Mouse (Mus musculus) bone marrow macrophage, adult 2 months (primary cell): ENCODE measurements at regions not wholly inside any gene's neighbourhood (a gene's known extent, or its start where the extent isn't known, plus 50 kb on each side); places are given as distances from the start of the nearest gene placed in this dataset.
"Not testable (repeated sequence)": the region's sequence is repeated elsewhere in the genome, so short reads cannot be mapped to it uniquely, and the experiment has no call there.

ENCODE experiments used
- H3K27ac ChIP-seq: 2 replicates; pipeline ENCODE4 v1.5.1; 2012; ENCODE audit warnings: low read depth, low read length; ENCODE audit not compliant: insufficient read depth
- H3K4me1 ChIP-seq: 2 replicates; pipeline ENCODE4 v1.6.1; 2012; ENCODE audit warnings: low read length; ENCODE audit not compliant: control insufficient read depth, insufficient read depth
- H3K4me3 ChIP-seq: 2 replicates; pipeline ENCODE4 v1.5.1; 2012; ENCODE audit warnings: mild to moderate bottlenecking, low read length, moderate library complexity; ENCODE audit not compliant: insufficient read depth
- CTCF ChIP-seq: IDR thresholded peaks from 2 replicates; pipeline ENCODE4 v1.5.1; 2012; ENCODE audit warnings: low read depth, mild to moderate bottlenecking, low read length, moderate library complexity
- POLR2A ChIP-seq: IDR thresholded peaks from 2 replicates; pipeline ENCODE4 v1.6.1; 2012; ENCODE audit warnings: mild to moderate bottlenecking, low read depth, low read length, borderline replicate concordance

GRCm38 (mm10) chr15:60333573-60334306 lies 317.3 kb upstream of the 4933412E24Rik start:
- H3K4me1 ChIP-seq = no peaks in the 10 kb centered on the region
- no peak overlapping the region for H3K4me3 ChIP-seq
- TF ChIP-seq CTCF (no peak), POLR2A (no peak)

GRCm38 (mm10) chr15:60317577-60317976 lies 301.2 kb upstream of the 4933412E24Rik start:
- no peaks in the 10 kb centered on the region for H3K4me1 ChIP-seq
- TF ChIP-seq POLR2A (no peak), CTCF (no peak)
- no peak overlapping the region for H3K4me3 ChIP-seq
- no peak overlapping the region for H3K27ac ChIP-seq

More at GRCm38 (mm10) chr15:60333573-60334306, 317.3 kb upstream of the 4933412E24Rik start:
- no peak overlapping the region for H3K27ac ChIP-seq

GRCm38 (mm10) chr15:60315210-60315609 lies 298.8 kb upstream of the 4933412E24Rik start:
- TF ChIP-seq POLR2A (no peak), CTCF (no peak)
- Histone ChIP-seq H3K27ac (no peak overlapping the region), H3K4me3 (no peak overlapping the region), H3K4me1 (no peaks in the 10 kb centered on the region)

- TF ChIP-seq POLR2A (no peak), CTCF (no peak)
- Histone ChIP-seq H3K27ac (no peak overlapping the region), H3K4me3 (no peak overlapping the region), H3K4me1 (no peaks in the 10 kb centered on the region)
Measured at GRCm38 (mm10) chr15:60309909-60310308, 293.5 kb upstream of the 4933412E24Rik start.

- H3K4me1 ChIP-seq = no peaks in the 10 kb centered on the region
- TF ChIP-seq POLR2A (no peak), CTCF (no peak)
- no peak overlapping the region for H3K27ac ChIP-seq
- no peak overlapping the region for H3K4me3 ChIP-seq
Measured at GRCm38 (mm10) chr15:60308968-60309367, 292.6 kb upstream of the 4933412E24Rik start.

GRCm38 (mm10) chr15:60308126-60308525 lies 291.7 kb upstream of the 4933412E24Rik start:
- no peak overlapping the region for H3K4me3 ChIP-seq
- TF ChIP-seq POLR2A = no peak
- TF ChIP-seq CTCF = no peak
- no peaks in the 10 kb centered on the region for H3K4me1 ChIP-seq
- H3K27ac ChIP-seq = no peak overlapping the region

GRCm38 (mm10) chr15:60303501-60303900 lies 287.1 kb upstream of the 4933412E24Rik start:
- H3K4me1 ChIP-seq = no peaks in the 10 kb centered on the region
- TF ChIP-seq CTCF (no peak), POLR2A (no peak)
- H3K4me3 ChIP-seq = no peak overlapping the region
- no peak overlapping the region for H3K27ac ChIP-seq

- H3K4me3 ChIP-seq = no peak overlapping the region
- H3K27ac ChIP-seq = no peak overlapping the region
- TF ChIP-seq POLR2A (no peak), CTCF (no peak)
- no peaks in the 10 kb centered on the region for H3K4me1 ChIP-seq
Measured at GRCm38 (mm10) chr15:60301939-60302338, 285.5 kb upstream of the 4933412E24Rik start.

- Histone ChIP-seq H3K4me1 (no peaks in the 10 kb centered on the region), H3K27ac (no peak overlapping the region), H3K4me3 (no peak overlapping the region)
- TF ChIP-seq POLR2A (no peak), CTCF (no peak)
Measured at GRCm38 (mm10) chr15:60285321-60285720, 268.9 kb upstream of the 4933412E24Rik start.

GRCm38 (mm10) chr15:60280378-60280777 lies 264.0 kb upstream of the 4933412E24Rik start:
- Histone ChIP-seq H3K4me3 (no peak overlapping the region), H3K27ac (no peak overlapping the region), H3K4me1 (no peaks in the 10 kb centered on the region)
- TF ChIP-seq CTCF = no peak
- no peak for TF ChIP-seq POLR2A

- H3K4me1 ChIP-seq, H3K27ac ChIP-seq, H3K4me3 ChIP-seq: not testable (repeated sequence)
Measured at GRCm38 (mm10) chr15:60253661-60254060, 237.2 kb upstream of the 4933412E24Rik start.
